11 mouse cellular contexts compared by ENCODE assay signal in genomic region chr9:13303099-13303771, GRCm38 (mm10). TPM values are rescaled to one million over a fixed set of nuclear protein-coding genes. Genes with fewer than 3 reads are reported as not detected.
DNase-seq lines count a peak whose midpoint lies in the region; ATAC-seq and TF ChIP-seq lines count a peak whose summit lies in the region.
"Had no signal": no experiment of that assay in that cellular context is flagged by ENCODE, and none has a peak within 500 bp of the region (broad histone marks: within the 10 kb centered on the region; RNA-seq: fewer than 3 reads in every experiment).

No protein-coding gene starts in this region.

- no peak overlapping the region for H3K27ac ChIP-seq in forebrain, embryonic 11.5 days (ENCODE audit: low read depth, low read length)
- H3K27ac ChIP-seq in forebrain, embryonic 14.5 days (ENCODE audit: low read depth, low read length) = no peak overlapping the region
- no peak overlapping the region for H3K27ac ChIP-seq in midbrain, embryonic 14.5 days (replicated peaks; ENCODE audit: low read depth, low read length)
- H3K27ac ChIP-seq: liver, embryonic 13.5 days had no signal

- H3K4me1 ChIP-seq in forebrain, embryonic 11.5 days (replicated peaks; ENCODE audit: control insufficient read depth, insufficient read depth, low read length) = peaks cover 31% of the 10 kb centered on the region
- peaks cover 44% of the 10 kb centered on the region for H3K4me1 ChIP-seq in forebrain, embryonic 14.5 days (ENCODE audit: control insufficient read depth, insufficient read depth, low read length)
- peaks cover 71% of the 10 kb centered on the region for H3K4me1 ChIP-seq in midbrain, embryonic 14.5 days (ENCODE audit: control insufficient read depth, insufficient read depth, low read length)
- peaks cover 35% of the 10 kb centered on the region for H3K4me1 ChIP-seq in lung, adult 2 months (ENCODE audit: control insufficient read depth, insufficient read depth, low read length)

- ATAC-seq in forebrain, embryonic 11.5 days (replicated peaks; ENCODE audit: low FRiP score) = peak; percentile 63
- 0 out of 2 replicates have a peak, but pooled peaks have one; percentile 16 for ATAC-seq in forebrain, embryonic 14.5 days
- ATAC-seq in midbrain, embryonic 14.5 days (ENCODE audit: low FRiP score, low TSS enrichment) = peak; percentile 25; the same call in 1 of the 2 replicates

- DNase-seq in kidney, postnatal 10 days = peak; percentile 9
- DNase-seq in kidney, adult 11 months = no peak
- peak; percentile 67 for DNase-seq in forebrain, embryonic 11.5 days (ENCODE audit: low spot score)
- peak; percentile 62 for DNase-seq in forebrain, embryonic 14.5 days (ENCODE audit: low spot score)
- peak; percentile 58 for DNase-seq in midbrain, embryonic 14.5 days
- no peak for DNase-seq in adrenal gland, postnatal 4 days (ENCODE audit: low spot score in 2 of 2)
- DNase-seq in lung, adult 2 months = no peak
- DNase-seq: cerebellum, postnatal 25 days; layer of hippocampus, adult 9-11 months; left cerebral cortex, postnatal 4 days; liver, embryonic 13.5 days had no signal

- H3K9me3 ChIP-seq in forebrain, embryonic 11.5 days (ENCODE audit: control insufficient read depth, low read length) = no peaks in the 10 kb centered on the region
- H3K9me3 ChIP-seq in forebrain, embryonic 14.5 days (replicated peaks; ENCODE audit: control insufficient read depth, low read length) = no peaks in the 10 kb centered on the region
- no peaks in the 10 kb centered on the region for H3K9me3 ChIP-seq in midbrain, embryonic 14.5 days (ENCODE audit: control insufficient read depth, low read length)
- H3K9me3 ChIP-seq: liver, embryonic 13.5 days had no signal

- H3K9ac ChIP-seq in forebrain, embryonic 11.5 days (ENCODE audit: low read length) = no peak overlapping the region
- no peak overlapping the region for H3K9ac ChIP-seq in forebrain, embryonic 14.5 days (ENCODE audit: low read length)
- no peak overlapping the region for H3K9ac ChIP-seq in midbrain, embryonic 14.5 days (replicated peaks; ENCODE audit: low read length)
- H3K9ac ChIP-seq: liver, embryonic 13.5 days had no signal

- no peak for TF ChIP-seq CTCF in lung, adult 2 months (IDR thresholded peaks at IDR 0.05; ENCODE audit: insufficient read depth, low read length)

- H3K27me3 ChIP-seq in forebrain, embryonic 11.5 days (ENCODE audit: control insufficient read depth, insufficient read depth, low read length) = no peaks in the 10 kb centered on the region
- H3K27me3 ChIP-seq in forebrain, embryonic 14.5 days (replicated peaks; ENCODE audit: control insufficient read depth, insufficient read depth, low read length) = no peaks in the 10 kb centered on the region
- no peaks in the 10 kb centered on the region for H3K27me3 ChIP-seq in midbrain, embryonic 14.5 days (ENCODE audit: control insufficient read depth, insufficient read depth, low read length)

- WGBS in forebrain, embryonic 11.5 days = 29% methylated on average over 5 of the region's 5 CpGs
- WGBS in forebrain, embryonic 14.5 days = 9% methylated on average over 5 of the region's 5 CpGs
- WGBS in midbrain, embryonic 14.5 days = 11% methylated on average over 5 of the region's 5 CpGs
- WGBS in lung, adult 2 months = 83% methylated on average over 5 of the region's 5 CpGs

- H3K4me2 ChIP-seq in forebrain, embryonic 11.5 days (ENCODE audit: low read depth, low read length, severe bottlenecking) = no peak overlapping the region
- H3K4me2 ChIP-seq in forebrain, embryonic 14.5 days (ENCODE audit: low read length) = no peak overlapping the region
- peak overlapping the region; percentile 85 for H3K4me2 ChIP-seq in midbrain, embryonic 14.5 days (ENCODE audit: low read length)
- H3K4me2 ChIP-seq: liver, embryonic 13.5 days had no signal

- TF ChIP-seq POLR2A in lung, adult 2 months (IDR thresholded peaks at IDR 0.05; ENCODE audit: borderline replicate concordance, extremely low read depth, low read depth, low read length) = no peak

- no peak overlapping the region for H3K4me3 ChIP-seq in forebrain, embryonic 11.5 days (ENCODE audit: low read depth, low read length)
- no peak overlapping the region for H3K4me3 ChIP-seq in forebrain, embryonic 14.5 days (ENCODE audit: low read depth, low read length)
- no peak overlapping the region for H3K4me3 ChIP-seq in midbrain, embryonic 14.5 days (replicated peaks; ENCODE audit: low read depth, low read length)
- H3K4me3 ChIP-seq in lung, adult 2 months (replicated peaks; ENCODE audit: extremely low read depth, low read depth, low read length) = no peak overlapping the region
- H3K4me3 ChIP-seq: liver, embryonic 13.5 days had no signal

- H3K36me3 ChIP-seq in forebrain, embryonic 11.5 days (ENCODE audit: control insufficient read depth, insufficient read depth, low read length) = no peaks in the 10 kb centered on the region
- H3K36me3 ChIP-seq in forebrain, embryonic 14.5 days (ENCODE audit: control insufficient read depth, insufficient read depth, low read length) = no peaks in the 10 kb centered on the region
- no peaks in the 10 kb centered on the region for H3K36me3 ChIP-seq in midbrain, embryonic 14.5 days (ENCODE audit: control insufficient read depth, insufficient read depth, low read length)
- H3K36me3 ChIP-seq: liver, embryonic 13.5 days had no signal

RNA-seq across cellular contexts. Expression of gene Maml2, which starts 5.5 kb away (rescaled TPM):
- 9.8 and 9.9 TPM in 2 replicates for polyA plus RNA-seq in forebrain, embryonic 11.5 days (2014; fragmentation: Nextera tagmentation; extraction: Ambion mirVana)
- polyA plus RNA-seq in forebrain, embryonic 14.5 days (2014; fragmentation: Nextera tagmentation; extraction: Ambion mirVana) = 6.3 and 7.2 TPM in 2 replicates
- polyA plus RNA-seq in midbrain, embryonic 14.5 days (2014; fragmentation: Nextera tagmentation; extraction: Ambion mirVana) = 7.7 and 12.1 TPM in 2 replicates
- total RNA-seq in adrenal gland, postnatal 4 days (2021) = 10 to 100 TPM; 11.5 to 14.1 TPM
- 16.7 and 17.1 TPM in 2 replicates for polyA plus RNA-seq in lung, adult 2 months (2012; rRNA removed)

RNA-seq across cellular contexts. Expression of gene Ccdc82, which starts 56.5 kb away (rescaled TPM):
- 10.9 and 12.3 TPM in 2 replicates for polyA plus RNA-seq in forebrain, embryonic 11.5 days (2014; fragmentation: Nextera tagmentation; extraction: Ambion mirVana)
- 8.3 and 11.1 TPM in 2 replicates for polyA plus RNA-seq in forebrain, embryonic 14.5 days (2014; fragmentation: Nextera tagmentation; extraction: Ambion mirVana)
- 14.0 and 15.8 TPM in 2 replicates for polyA plus RNA-seq in midbrain, embryonic 14.5 days (2014; fragmentation: Nextera tagmentation; extraction: Ambion mirVana)
- 10 to 100 TPM; 21.9 to 22.4 TPM for total RNA-seq in adrenal gland, postnatal 4 days (2021)
- 10.7 and 17.8 TPM in 2 replicates for polyA plus RNA-seq in lung, adult 2 months (2012; rRNA removed)

RNA-seq across cellular contexts. Expression of gene Jrkl, which starts 57.6 kb away (rescaled TPM):
- polyA plus RNA-seq in forebrain, embryonic 11.5 days (2014; fragmentation: Nextera tagmentation; extraction: Ambion mirVana) = 8.6 and 9.0 TPM in 2 replicates
- 9.0 and 11.0 TPM in 2 replicates for polyA plus RNA-seq in forebrain, embryonic 14.5 days (2014; fragmentation: Nextera tagmentation; extraction: Ambion mirVana)
- 11.6 and 12.0 TPM in 2 replicates for polyA plus RNA-seq in midbrain, embryonic 14.5 days (2014; fragmentation: Nextera tagmentation; extraction: Ambion mirVana)
- 10 to 100 TPM; 10.8 to 11.1 TPM for total RNA-seq in adrenal gland, postnatal 4 days (2021)
- 0.43 and 1.2 TPM in 2 replicates for polyA plus RNA-seq in lung, adult 2 months (2012; rRNA removed)

Comparison
In these comparisons a context has a peak if more than half of its experiments do, and no peak if none do; other contexts are left out.
1. DNase-seq: peak in kidney, postnatal 10 days (single experiment), forebrain, embryonic 11.5 days (single experiment), forebrain, embryonic 14.5 days (single experiment) and midbrain, embryonic 14.5 days (single experiment); none in kidney, adult 11 months (single experiment), adrenal gland, postnatal 4 days (0 of 2) and lung, adult 2 months (single experiment).
2. Peak in every context shown above with its lines, with median percentiles within 50 percentile points of each other: ATAC-seq.